Mouse (Mus musculus) splenic B cell, adult 2 months (primary cell): ENCODE measurements around the gene Prr7.

Experiments used
- DNase-seq: peaks from one replicate; pipeline ENCODE4 v3.0.0-alpha.2; 2011; ENCODE audit warnings: low read depth, low spot score
- H3K27me3 ChIP-seq: 2 replicates; pipeline ENCODE4 v1.6.1; 2012; ENCODE audit warnings: mild to moderate bottlenecking, low read length, moderate library complexity, mixed read lengths; ENCODE audit not compliant: control insufficient read depth, poor library complexity, insufficient read depth, severe bottlenecking
- H3K36me3 ChIP-seq: 2 replicates; pipeline ENCODE4 v1.6.1; 2012; ENCODE audit warnings: mild to moderate bottlenecking, low read length, moderate library complexity, mixed read lengths; ENCODE audit not compliant: control insufficient read depth, poor library complexity, insufficient read depth, severe bottlenecking

The Prr7 gene

GRCm38 (mm10) chr13:55498906-55499305 is 34.8 kb downstream of the Prr7 start:
- no peak for DNase-seq
- H3K36me3 ChIP-seq: no peaks in the 10 kb centered on the region; the same call in 1 of the 2 replicates
- H3K27me3 ChIP-seq: no peaks in the 10 kb centered on the region

GRCm38 (mm10) chr13:55500575-55500974 is 36.5 kb downstream of the Prr7 start:
- DNase-seq: no peak
- Histone ChIP-seq H3K36me3 (peaks cover 5% of the 10 kb centered on the region), H3K27me3 (no peaks in the 10 kb centered on the region)

DNA sequence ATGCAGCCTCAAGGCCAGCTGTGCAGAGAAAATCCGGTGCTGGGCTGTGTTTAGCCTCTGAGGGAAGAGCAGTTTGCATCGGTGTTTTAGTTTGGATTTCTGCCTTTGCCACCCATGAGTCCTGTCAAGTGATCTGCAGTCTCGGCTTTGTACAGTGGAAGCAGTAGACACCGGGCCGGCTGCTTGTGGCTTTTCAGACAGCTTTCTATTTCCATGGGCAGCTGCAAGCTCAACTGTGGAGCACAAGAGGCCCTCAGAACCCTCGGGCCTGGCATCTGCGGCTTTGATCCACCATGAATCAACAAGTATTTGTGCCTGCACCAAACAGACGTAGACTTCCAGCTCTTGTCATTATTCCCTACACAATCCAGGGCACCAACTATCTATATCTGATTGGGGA is 38.3 kb downstream of the Prr7 start:
- peaks cover 11% of the 10 kb centered on the region for H3K36me3 ChIP-seq
- DNase-seq: no peak
- H3K27me3 ChIP-seq: no peaks in the 10 kb centered on the region

DNA sequence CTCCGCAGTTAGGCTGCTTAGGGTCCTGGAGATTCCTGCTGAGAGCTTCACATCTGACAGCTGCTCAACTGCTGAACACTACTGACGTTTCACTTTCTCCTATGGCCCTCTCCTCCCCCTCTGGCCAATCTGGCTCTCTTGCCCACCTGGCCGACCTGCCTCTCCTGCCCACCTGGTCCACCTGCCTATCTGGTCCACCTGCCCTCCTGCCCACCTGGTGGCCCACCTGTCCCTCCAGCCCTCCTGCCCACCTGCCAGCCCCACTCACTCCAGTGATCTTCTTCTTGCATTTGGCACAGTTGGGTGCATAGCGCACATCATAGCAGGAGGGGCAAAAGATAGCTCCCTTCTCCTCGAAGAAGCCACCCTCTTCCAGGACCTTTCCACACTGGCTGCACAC is 40.3 kb downstream of the Prr7 start:
- H3K36me3 ChIP-seq: peaks cover 11% of the 10 kb centered on the region
- H3K27me3 ChIP-seq: no peaks in the 10 kb centered on the region
- DNase-seq: no peak

DNA sequence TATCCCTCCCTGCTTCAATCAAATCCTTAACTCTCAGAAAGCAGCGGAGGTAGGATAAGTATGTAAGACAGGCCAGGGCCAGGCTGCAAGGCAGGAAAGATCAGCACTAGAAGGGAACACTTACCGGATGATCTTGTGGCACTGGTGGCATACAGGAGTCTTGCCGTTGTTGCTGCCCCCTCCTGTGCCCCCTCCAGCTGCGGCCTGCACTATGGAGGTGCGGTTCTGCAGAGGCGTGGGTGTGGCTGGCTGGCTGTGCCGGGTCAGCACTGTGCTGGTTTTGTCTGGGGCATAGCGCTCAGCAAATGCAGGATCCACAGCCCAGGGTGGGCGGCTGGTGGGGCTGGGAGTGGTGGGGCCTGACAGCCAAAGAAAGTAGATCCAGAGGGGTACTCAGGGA is 41.7 kb downstream of the Prr7 start:
- Histone ChIP-seq H3K36me3 (peaks cover 11% of the 10 kb centered on the region), H3K27me3 (no peaks in the 10 kb centered on the region)
- no peak for DNase-seq

- DNase-seq: no peak
- peaks cover 11% of the 10 kb centered on the region for H3K36me3 ChIP-seq
- H3K27me3 ChIP-seq: no peaks in the 10 kb centered on the region
Measured at GRCm38 (mm10) chr13:55506697-55507096, 42.6 kb downstream of the Prr7 start.

DNA sequence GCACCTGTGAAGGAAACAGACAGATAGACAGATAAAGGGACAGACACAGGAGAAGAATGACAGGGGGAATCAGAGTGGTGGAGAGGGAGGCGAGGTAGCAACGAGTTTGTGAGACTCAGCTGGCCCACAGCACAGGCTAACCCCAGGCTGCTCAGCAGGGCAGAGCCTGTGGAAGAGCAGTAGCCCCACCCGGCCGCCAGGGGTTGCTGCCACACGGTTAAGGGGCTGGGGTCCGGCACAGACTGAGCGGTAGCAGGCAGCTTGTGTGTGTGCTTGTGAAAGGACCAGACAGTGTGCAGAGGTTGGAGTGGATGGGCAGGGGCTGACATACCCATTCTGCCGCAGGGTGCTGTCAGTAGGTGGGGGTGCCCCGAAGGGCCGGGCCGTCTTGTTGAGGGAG is 43.8 kb downstream of the Prr7 start:
- Histone ChIP-seq H3K36me3 (peaks cover 11% of the 10 kb centered on the region), H3K27me3 (no peaks in the 10 kb centered on the region)
- DNase-seq: no peak

DNA sequence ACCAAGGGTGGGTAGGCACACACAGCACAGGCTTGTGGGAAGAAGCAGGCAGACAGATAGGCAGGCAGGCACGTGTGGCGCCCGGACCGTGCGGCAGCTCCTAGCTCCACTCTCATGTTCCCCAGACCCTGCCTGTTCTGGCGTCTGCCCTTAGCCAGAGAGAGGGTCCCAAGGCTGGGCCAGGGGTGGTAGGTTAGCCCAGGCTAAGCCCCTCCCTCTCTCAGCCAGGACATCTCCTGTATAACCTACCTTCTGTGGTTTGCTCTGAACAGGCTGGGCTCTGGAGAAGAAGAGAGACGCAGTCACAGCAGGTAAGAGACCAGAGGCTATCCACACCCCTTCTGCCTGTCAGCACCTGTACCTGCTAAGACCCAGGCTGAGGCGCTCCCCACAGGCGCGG is 44.5 kb downstream of the Prr7 start:
- H3K27me3 ChIP-seq: no peaks in the 10 kb centered on the region
- peaks cover 11% of the 10 kb centered on the region for H3K36me3 ChIP-seq
- no peak for DNase-seq

GRCm38 (mm10) chr13:55510332-55510667 is 46.2 kb downstream of the Prr7 start:
- DNase-seq: no peak
- Histone ChIP-seq H3K36me3 (peaks cover 6% of the 10 kb centered on the region), H3K27me3 (no peaks in the 10 kb centered on the region)

GRCm38 (mm10) chr13:55510668-55511491 is 46.8 kb downstream of the Prr7 start:
- H3K27me3 ChIP-seq: no peaks in the 10 kb centered on the region
- H3K36me3 ChIP-seq: peaks cover 4% of the 10 kb centered on the region
- DNase-seq: no peak

DNA sequence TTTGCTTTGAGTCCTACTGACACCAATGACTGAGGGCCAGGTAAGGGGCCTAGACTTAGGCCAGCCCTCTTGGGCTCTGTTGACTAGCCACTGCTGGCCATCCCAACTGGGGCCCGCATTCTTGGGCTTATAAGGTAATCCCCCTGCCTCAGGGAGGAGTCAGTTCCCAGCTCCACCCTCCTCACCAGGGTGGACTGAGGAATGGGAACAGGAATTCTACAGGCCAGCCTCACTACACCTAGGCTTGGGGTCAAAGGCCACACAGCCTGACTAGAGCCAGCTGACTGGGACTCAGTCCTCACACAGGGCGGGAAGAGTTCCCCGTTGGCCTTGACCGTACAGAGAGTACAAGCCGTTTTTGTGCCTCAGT is 47.4 kb downstream of the Prr7 start:
- Histone ChIP-seq H3K27me3 (no peaks in the 10 kb centered on the region), H3K36me3 (no peaks in the 10 kb centered on the region; the same call in none of the 2 replicates)
- DNase-seq: no peak

GRCm38 (mm10) chr13:55512379-55513031 is 48.4 kb downstream of the Prr7 start:
- no peak for DNase-seq

DNA sequence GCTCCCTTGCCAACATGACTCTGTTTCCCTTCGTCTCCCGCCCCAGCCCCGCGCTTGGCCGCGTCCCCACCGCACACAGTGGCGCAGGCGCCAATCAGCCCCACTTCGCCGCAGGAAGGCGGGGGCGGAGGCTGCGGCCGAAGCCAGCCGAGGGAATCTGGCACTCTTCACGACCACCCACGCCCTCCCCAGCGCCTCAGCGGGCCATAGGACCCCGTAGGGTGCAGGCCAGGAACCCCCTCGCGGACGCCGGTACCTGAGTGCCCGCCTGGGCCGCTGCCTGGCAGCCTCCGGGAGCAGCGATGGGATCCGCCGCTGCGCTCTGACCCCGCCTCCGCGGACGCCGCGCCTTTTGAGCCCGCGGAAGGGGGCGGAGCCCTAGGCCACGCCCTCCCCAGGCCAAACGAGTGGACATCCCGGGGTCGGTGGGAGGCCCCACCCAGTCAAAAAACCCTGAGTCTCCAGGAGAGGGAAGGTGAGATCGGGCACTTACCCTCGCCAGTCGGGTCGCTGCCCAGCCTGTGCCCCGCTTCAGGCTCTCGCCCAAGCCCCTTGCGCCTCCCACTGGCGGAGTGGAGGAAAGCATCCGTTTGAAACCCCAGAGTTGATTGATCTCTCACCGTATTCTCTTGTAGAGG is 49.2 kb downstream of the Prr7 start, which contains the start of gene Pdlim7:
TSS of gene Pdlim7 (minus strand) at position 566 of the 638 bp plus-strand sequence.
- no peaks in the 10 kb centered on the region for H3K27me3 ChIP-seq
- peak; percentile 89 for DNase-seq

More at GRCm38 (mm10) chr13:55512379-55513031, 48.4 kb downstream of the Prr7 start:
- Histone ChIP-seq H3K36me3 (no peaks in the 10 kb centered on the region; the same call in 1 of the 2 replicates), H3K27me3 (no peaks in the 10 kb centered on the region)

DNA sequence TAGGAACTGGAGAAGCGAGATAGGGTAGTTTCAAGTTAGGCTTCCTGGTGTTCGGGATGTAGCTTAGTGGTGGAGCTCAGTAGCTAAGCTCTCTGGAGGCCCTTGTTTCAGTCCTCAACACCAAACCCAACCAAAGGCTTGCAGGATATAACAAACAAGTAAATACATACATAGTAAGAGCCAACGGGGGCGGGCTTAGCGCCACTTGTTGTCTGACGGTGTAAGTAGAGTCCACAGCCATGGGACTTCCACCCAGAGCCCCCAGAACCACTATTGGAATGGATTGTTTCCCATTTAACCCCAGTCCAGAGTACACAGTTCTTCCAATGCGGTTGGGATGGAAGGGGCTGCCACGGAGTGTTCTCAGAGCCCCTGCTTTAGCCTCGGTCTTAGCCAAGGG is 49.8 kb downstream of the Prr7 start:
- Histone ChIP-seq H3K36me3 (no peaks in the 10 kb centered on the region), H3K27me3 (no peaks in the 10 kb centered on the region)
- no peak for DNase-seq

More for the DNA sequence above, 49.2 kb downstream of the Prr7 start, which contains the start of gene Pdlim7:
- no peaks in the 10 kb centered on the region for H3K36me3 ChIP-seq

DNA sequence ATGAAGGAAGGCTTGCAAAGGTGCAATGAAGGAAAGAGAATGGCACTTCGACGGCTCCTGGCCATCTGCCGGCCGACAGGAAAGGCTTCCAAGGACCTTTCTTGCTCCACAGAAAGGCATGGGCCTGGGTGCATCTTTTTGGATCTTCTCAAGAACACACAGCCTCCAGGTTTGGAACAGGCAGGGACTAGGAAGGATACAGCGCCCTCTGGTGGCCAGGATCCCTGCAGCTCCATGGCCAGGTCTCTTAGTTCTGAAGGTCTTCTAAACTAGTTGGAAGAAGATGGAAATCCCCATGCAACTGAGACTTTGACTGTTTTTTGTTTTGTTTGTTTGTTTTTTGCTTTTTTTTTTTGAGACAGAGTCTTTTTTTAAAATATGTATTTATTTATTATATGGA is 52.9 kb downstream of the Prr7 start:
- no peaks in the 10 kb centered on the region for H3K36me3 ChIP-seq
- peak; percentile 91 for DNase-seq
- H3K27me3 ChIP-seq: no peaks in the 10 kb centered on the region
